Mouse (Mus musculus) CH12.LX (cell line): ENCODE results near the gene Calhm1. TPM values are rescaled to one million over a fixed set of nuclear protein-coding genes. Genes with fewer than 3 reads are reported as not detected.
A peak's percentile ranks its signal among the peaks of the same experiment; 100 is the strongest.

Experiments used
- DNase-seq: peaks from one replicate; pipeline ENCODE4 v3.0.0-alpha.2; 2013; ENCODE audit errors: extremely low read depth
- H3K27ac ChIP-seq: 2 replicates; pipeline ENCODE4 v1.5.1; 2012; ENCODE audit warnings: low read depth, mild to moderate bottlenecking, control low read depth, moderate library complexity; ENCODE audit not compliant: insufficient read depth
- H3K27me3 ChIP-seq: replicated peaks from 2 replicates; pipeline ENCODE3; 2012; ENCODE audit warnings: inconsistent platforms
- H3K36me3 ChIP-seq, 2 experiments: replicated peaks in 1 of 2; 2 replicates each; pipeline versions ENCODE3 to v1.6.1; 2012; ENCODE audit warnings: inconsistent platforms in 1 of 2, low read length in 1 of 2, mild to moderate bottlenecking in 1 of 2, mixed read lengths in 1 of 2, moderate library complexity in 1 of 2; ENCODE audit not compliant: control insufficient read depth in 1 of 2, insufficient read depth in 1 of 2
- H3K4me1 ChIP-seq, 2 experiments: 2 replicates each; pipeline ENCODE4 v1.6.1; 2012; ENCODE audit warnings: inconsistent platforms in 1 of 2, moderate library complexity in 1 of 2; ENCODE audit not compliant: insufficient read depth in 2 of 2, control insufficient read depth in 1 of 2
- H3K4me2 ChIP-seq: 2 replicates; pipeline ENCODE4 v1.6.1; 2012; ENCODE audit warnings: low read depth, mild to moderate bottlenecking, control low read depth; ENCODE audit not compliant: poor library complexity, insufficient read depth, severe bottlenecking
- H3K4me3 ChIP-seq, 3 experiments: fragments of 150-350 bp in 1 of 3; sonication (generic) in 1 of 3; replicated peaks in 1 of 3; 2 replicates each; pipeline versions ENCODE3 to v1.5.1; 2011 to 2012; ENCODE audit warnings: low read depth in 2 of 3, low read length in 2 of 3, mild to moderate bottlenecking in 2 of 3, moderate library complexity in 2 of 3, control low read depth in 1 of 3, improper control_type of control experiment in 1 of 3, inconsistent platforms in 1 of 3, mixed read lengths in 1 of 3; ENCODE audit not compliant: poor library complexity in 1 of 3
- H3K79me2 ChIP-seq: replicated peaks from 2 replicates; pipeline ENCODE4 v1.6.1; 2012; ENCODE audit warnings: mild to moderate bottlenecking, moderate library complexity; ENCODE audit not compliant: control insufficient read depth, poor library complexity, insufficient read depth, severe bottlenecking; ENCODE audit errors: extremely low read depth
- H3K9ac ChIP-seq: 2 replicates; pipeline ENCODE4 v1.6.1; 2012; ENCODE audit warnings: low read depth, mild to moderate bottlenecking, control low read depth, moderate library complexity; ENCODE audit not compliant: insufficient read depth
- H3K9me3 ChIP-seq: replicated peaks from 2 replicates; pipeline ENCODE3; 2012; ENCODE audit warnings: low read length, inconsistent platforms, mixed read lengths
- BHLHE40 ChIP-seq: IDR thresholded peaks from 2 replicates; pipeline ENCODE4 v1.6.1; 2011; ENCODE audit warnings: mild to moderate bottlenecking, low read depth, low read length, improper control_type of control experiment
- CHD2 ChIP-seq: IDR thresholded peaks from 2 replicates; pipeline ENCODE4 v1.6.1; 2011; ENCODE audit warnings: low read length, improper control_type of control experiment
- CTCF ChIP-seq, 2 experiments: IDR thresholded peaks in 1 of 2; conservative IDR thresholded peaks in 1 of 2; 2 replicates each; pipeline ENCODE4 v1.5.1; 2011 to 2012; ENCODE audit warnings: low read depth in 2 of 2, low read length in 2 of 2, improper control_type of control experiment in 1 of 2, inconsistent platforms in 1 of 2, mild to moderate bottlenecking in 1 of 2, moderate library complexity in 1 of 2
- E2F4 ChIP-seq: IDR thresholded peaks from 2 replicates; pipeline ENCODE4 v1.6.1; 2011; ENCODE audit warnings: low read depth, low read length, improper control_type of control experiment; ENCODE audit not compliant: insufficient replicate concordance
- EP300 ChIP-seq: IDR thresholded peaks from 2 replicates; pipeline ENCODE4 v1.6.1; 2011; ENCODE audit warnings: low read length, improper control_type of control experiment
- ETS1 ChIP-seq: conservative IDR thresholded peaks from 2 replicates; pipeline ENCODE4 v1.6.1; 2012; ENCODE audit warnings: low read depth, mild to moderate bottlenecking, inconsistent platforms, low read length, improper control_type of control experiment, moderate library complexity
- GABPA ChIP-seq: IDR thresholded peaks from 2 replicates; pipeline ENCODE4 v1.6.1; 2012; ENCODE audit warnings: low read depth, low read length, improper control_type of control experiment, inconsistent platforms; ENCODE audit not compliant: insufficient replicate concordance
- HCFC1 ChIP-seq: IDR thresholded peaks from 2 replicates; pipeline ENCODE4 v1.6.1; 2012; ENCODE audit warnings: low read depth, mild to moderate bottlenecking, inconsistent platforms, low read length, improper control_type of control experiment
- IRF4 ChIP-seq: IDR thresholded peaks from 2 replicates; pipeline ENCODE4 v1.6.1; 2014; ENCODE audit warnings: low read depth, mild to moderate bottlenecking, inconsistent platforms, low read length, improper control_type of control experiment
- JUN ChIP-seq: IDR thresholded peaks from 2 replicates; pipeline ENCODE4 v1.6.1; 2011; ENCODE audit warnings: low read depth, mild to moderate bottlenecking, low read length, improper control_type of control experiment, moderate library complexity; ENCODE audit not compliant: insufficient read depth
- JUND ChIP-seq: conservative IDR thresholded peaks from 2 replicates; pipeline ENCODE4 v1.6.1; 2011; ENCODE audit warnings: low read depth, low read length, improper control_type of control experiment
- MAFK ChIP-seq: IDR thresholded peaks from 2 replicates; pipeline ENCODE4 v1.6.1; 2011; ENCODE audit warnings: low read length, improper control_type of control experiment; ENCODE audit not compliant: insufficient replicate concordance
- MAX ChIP-seq: IDR thresholded peaks from 2 replicates; pipeline ENCODE4 v1.6.1; 2011; ENCODE audit warnings: low read length, improper control_type of control experiment
- MAZ ChIP-seq: IDR thresholded peaks from 2 replicates; pipeline ENCODE4 v1.6.1; 2012; ENCODE audit warnings: low read depth, mild to moderate bottlenecking, inconsistent platforms, low read length, improper control_type of control experiment, moderate library complexity
- MEF2A ChIP-seq: IDR thresholded peaks from 2 replicates; pipeline ENCODE4 v1.6.1; 2014; ENCODE audit warnings: low read depth, mild to moderate bottlenecking, inconsistent platforms, low read length, improper control_type of control experiment, borderline replicate concordance
- MXI1 ChIP-seq: IDR thresholded peaks from 2 replicates; pipeline ENCODE4 v1.6.1; 2011; ENCODE audit warnings: mild to moderate bottlenecking, low read depth, low read length, improper control_type of control experiment
- MYC ChIP-seq: IDR thresholded peaks from 2 replicates; pipeline ENCODE4 v1.6.1; 2011; ENCODE audit warnings: low read depth, mild to moderate bottlenecking, improper control_type of control experiment, low read length
- NELFE ChIP-seq: IDR thresholded peaks from 2 replicates; pipeline ENCODE4 v1.6.1; 2011; ENCODE audit warnings: low read depth, low read length, improper control_type of control experiment
- NRF1 ChIP-seq: IDR thresholded peaks from 2 replicates; pipeline ENCODE4 v1.6.1; 2014; ENCODE audit warnings: low read depth, mild to moderate bottlenecking, inconsistent platforms, low read length, improper control_type of control experiment, moderate library complexity
- PAX5 ChIP-seq: IDR thresholded peaks from 2 replicates; pipeline ENCODE4 v1.6.1; 2012; ENCODE audit warnings: low read length, inconsistent platforms, mixed read lengths
- POLR2AphosphoS2 ChIP-seq: IDR thresholded peaks from 2 replicates; pipeline ENCODE4 v1.6.1; 2011; ENCODE audit warnings: low read depth, low read length, improper control_type of control experiment
- RAD21 ChIP-seq: IDR thresholded peaks from 2 replicates; pipeline ENCODE4 v1.6.1; 2011; ENCODE audit warnings: low read depth, mild to moderate bottlenecking, low read length, improper control_type of control experiment, moderate library complexity
- RCOR1 ChIP-seq: conservative IDR thresholded peaks from 2 replicates; pipeline ENCODE4 v1.6.1; 2012; ENCODE audit warnings: low read depth, mild to moderate bottlenecking, inconsistent platforms, low read length, improper control_type of control experiment
- SIN3A ChIP-seq: IDR thresholded peaks from 2 replicates; pipeline ENCODE4 v1.6.1; 2012; ENCODE audit warnings: low read length, improper control_type of control experiment, inconsistent platforms
- SMC3 ChIP-seq: IDR thresholded peaks from 2 replicates; pipeline ENCODE4 v1.6.1; 2011; ENCODE audit warnings: low read depth, low read length, improper control_type of control experiment
- UBTF ChIP-seq: IDR thresholded peaks from 2 replicates; pipeline ENCODE4 v1.6.1; 2012; ENCODE audit warnings: low read depth, mild to moderate bottlenecking, inconsistent platforms, low read length, improper control_type of control experiment, moderate library complexity
- USF1 ChIP-seq: IDR thresholded peaks from 2 replicates; pipeline ENCODE4 v1.6.1; 2014; ENCODE audit warnings: low read depth, mild to moderate bottlenecking, inconsistent platforms, low read length, improper control_type of control experiment
- ZC3H11A ChIP-seq: IDR thresholded peaks from 2 replicates; pipeline ENCODE4 v1.6.1; 2012; ENCODE audit warnings: low read depth, mild to moderate bottlenecking, inconsistent platforms, low read length, improper control_type of control experiment
- ZMIZ1 ChIP-seq: IDR thresholded peaks from 2 replicates; pipeline ENCODE4 v1.6.1; 2012; ENCODE audit warnings: low read depth, mild to moderate bottlenecking, inconsistent platforms, low read length, improper control_type of control experiment
- ZNF384 ChIP-seq: IDR thresholded peaks from 2 replicates; pipeline ENCODE4 v1.6.1; 2012; ENCODE audit warnings: low read depth, low read length, improper control_type of control experiment, inconsistent platforms
- dilution Hi-C: fragments of 300-500 bp; cut with MboI; formaldehyde crosslinking; loops from 2 replicates; pipeline ENCODE4 v1.14.3; 2020; ENCODE audit warnings: low sequenced_read_pairs; ENCODE audit not compliant: extremely low pct_unique_long_range_greater_than_20kb, extremely low pct_ligation_motif_present
- in situ Hi-C: fragments of 300-500 bp; cut with MboI; formaldehyde crosslinking; loops from 3 replicates; pipeline ENCODE4 v1.14.3; 2019; ENCODE audit warnings: low sequenced_read_pairs, low pct_ligation_motif_present, low pct_unique_long_range_greater_than_20kb, mixed read lengths
- polyA plus RNA-seq: library from polyadenylated mRNA; unstranded; fragments of >175 nt; gene quantifications from 2 replicates; pipeline ENCODE4 v1.2.1, GENCODE M21; 2012; ENCODE audit warnings: low read depth; ENCODE audit not compliant: insufficient read length
- total RNA-seq, 2 experiments: library from RNA; depleted of rRNA; stranded (reverse); fragments of 300-350 nt in 1 of 2; fragments of >200 nt in 1 of 2; gene quantifications; 2 replicates each; pipeline ENCODE4 v1.2.3; 2012 to 2014

The Calhm1 gene
- total and polyA plus RNA-seq, 3 experiments, result not detected

- Histone ChIP-seq H3K79me2 (no peaks in the 10 kb centered on the region), H3K36me3 (no peaks in the 10 kb centered on the region), H3K4me3 (peak within 1 kb of the TSS in 1 of 3 experiments; percentile 30), H3K9ac (no peak within 1 kb of the TSS), H3K27ac (no peak within 1 kb of the TSS), H3K27me3 (peaks cover 75% of the 10 kb centered on the region), H3K9me3 (peaks cover 28% of the 10 kb centered on the region), H3K4me1 (peaks cover 5 to 16% of the 10 kb centered on the region in 2 experiments), H3K4me2 (peak within 1 kb of the TSS; percentile 70)
- TF ChIP-seq MAX (0 out of 2 replicates have a peak, but pooled peaks have one; percentile 20), POLR2AphosphoS2 (no peak), ZNF384 (no peak), BHLHE40 (0 out of 2 replicates have a peak, but pooled peaks have one; percentile 5), HCFC1 (no peak)
- no peak for DNase-seq
- in situ Hi-C loops, result loop anchor here (5.0 to 10.0 kb wide), 2 partner anchors 86 to 154 kb away; no protein-coding TSS in a partner anchor
- dilution Hi-C loops, result no loop called here
Measured at GRCm38 (mm10) chr19:47178431-47179271, 34.6 kb upstream of the Calhm1 start, which contains the start of gene Neurl1a. Neurl1a (plus strand) TSS chr19:47178820.

DNA sequence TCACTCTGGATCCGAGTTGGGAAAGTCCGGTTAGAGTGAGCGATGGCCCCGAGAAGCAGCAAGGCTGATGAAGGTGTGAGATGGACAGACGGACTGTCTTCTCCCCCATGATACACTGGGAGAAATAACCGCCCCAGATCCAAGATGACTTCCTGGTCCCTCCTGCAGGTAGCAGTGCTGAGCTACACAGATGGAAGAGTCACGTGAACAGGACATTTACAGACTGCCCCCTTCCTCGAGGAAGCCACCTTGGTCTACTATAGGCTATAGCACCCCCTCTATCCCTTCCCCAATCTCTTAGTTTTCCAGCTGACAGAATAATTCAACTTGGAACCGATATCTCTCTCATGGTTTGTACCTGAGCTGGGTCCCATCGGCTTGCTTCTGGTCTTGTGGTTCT, 33.9 kb upstream of the Calhm1 start:
- no peaks in the 10 kb centered on the region for H3K79me2 ChIP-seq
- in situ Hi-C loops (loop anchor here (5.0 to 10.0 kb wide), 2 partner anchors 87 to 154 kb away; no protein-coding TSS in a partner anchor), dilution Hi-C loops (no loop called here)
- peaks cover 28% of the 10 kb centered on the region for H3K9me3 ChIP-seq
- H3K36me3 ChIP-seq, result no peaks in the 10 kb centered on the region
- peaks cover 5 to 16% of the 10 kb centered on the region in 2 experiments for H3K4me1 ChIP-seq
- DNase-seq, result no peak
- no peak overlapping the region for H3K9ac ChIP-seq
- no peak overlapping the region for H3K4me3 ChIP-seq
- no peak overlapping the region for H3K27ac ChIP-seq
- H3K4me2 ChIP-seq, result peak overlapping the region; percentile 70; the same call in 1 of the 2 replicates
- peaks cover 76% of the 10 kb centered on the region for H3K27me3 ChIP-seq
- TF ChIP-seq HCFC1 (no peak), RCOR1 (no peak), MAZ (no peak), NRF1 (no peak), MEF2A (no peak), POLR2AphosphoS2 (no peak), ZNF384 (no peak), UBTF (no peak), MAFK (no peak), MYC (no peak), BHLHE40 (peak; percentile 67), NELFE (no peak), PAX5 (no peak), USF1 (peak; percentile 65), E2F4 (no peak), RAD21 (peak; percentile 10), CHD2 (no peak), SIN3A (no peak), CTCF (conservative IDR thresholded peaks at IDR 0.05 in 1 of 2, IDR thresholded peaks at IDR 0.05 in 1 of 2; ENCODE audit: low read depth in 2 of 2, low read length in 2 of 2) (peak in 1 of 2 experiments; percentile 43; a peak in 2 of 4 replicates), ZC3H11A (no peak), EP300 (no peak), MAX (no peak), GABPA (no peak), JUND (no peak), ZMIZ1 (no peak), SMC3 (no peak; the same call in 1 of the 2 replicates), IRF4 (no peak), ETS1 (no peak), JUN (no peak), MXI1 (no peak)
